Mouse (Mus musculus) embryo, embryonic 11.5 days (tissue): ENCODE measurements around the gene Zfp800.

ENCODE experiments used
- DNase-seq: peaks from one replicate; pipeline ENCODE4 v3.0.0-alpha.2; 2012; ENCODE audit warnings: low read depth, low spot score

Gene Zfp800

GRCm38 (mm10) chr6:28396853-28397457, 850 bp downstream of the Zfp800 start:
- no peak for DNase-seq

GRCm38 (mm10) chr6:28396051-28396852, 1.6 kb downstream of the Zfp800 start:
- DNase-seq: no peak

GRCm38 (mm10) chr6:28389038-28389437, 8.8 kb downstream of the Zfp800 start:
- no peak for DNase-seq

GRCm38 (mm10) chr6:28385169-28385568, 12.6 kb downstream of the Zfp800 start:
- no peak for DNase-seq

- no peak for DNase-seq
Observed at GRCm38 (mm10) chr6:28381983-28382382, 15.8 kb downstream of the Zfp800 start.

GRCm38 (mm10) chr6:28369966-28370683, 27.7 kb downstream of the Zfp800 start:
- DNase-seq: no peak

GRCm38 (mm10) chr6:28367575-28367974, 30.2 kb downstream of the Zfp800 start:
- DNase-seq: no peak

GRCm38 (mm10) chr6:28351066-28351465, 46.7 kb downstream of the Zfp800 start:
- no peak for DNase-seq

GRCm38 (mm10) chr6:28345677-28346076, 52.1 kb downstream of the Zfp800 start:
- DNase-seq: no peak

- DNase-seq: peak; percentile 38
Observed at GRCm38 (mm10) chr6:28345181-28345580, 52.6 kb downstream of the Zfp800 start.

- no peak for DNase-seq
Observed at GRCm38 (mm10) chr6:28342863-28343262, 54.9 kb downstream of the Zfp800 start.

GRCm38 (mm10) chr6:28341174-28341573, 56.6 kb downstream of the Zfp800 start:
- no peak for DNase-seq

- no peak for DNase-seq
Observed at GRCm38 (mm10) chr6:28339410-28339809, 58.4 kb downstream of the Zfp800 start.

- no peak for DNase-seq
Observed at GRCm38 (mm10) chr6:28333696-28334095, 64.1 kb downstream of the Zfp800 start.

GRCm38 (mm10) chr6:28332546-28332945, 65.3 kb downstream of the Zfp800 start:
- DNase-seq: no peak

- no peak for DNase-seq
Observed at GRCm38 (mm10) chr6:28329815-28330214, 68.0 kb downstream of the Zfp800 start.

- DNase-seq: no peak
Observed at GRCm38 (mm10) chr6:28329002-28329596, 68.7 kb downstream of the Zfp800 start.

GRCm38 (mm10) chr6:28326720-28327119, 71.1 kb downstream of the Zfp800 start:
- DNase-seq: no peak

- no peak for DNase-seq
Observed at GRCm38 (mm10) chr6:28322399-28322798, 75.4 kb downstream of the Zfp800 start.

- DNase-seq: no peak
Observed at GRCm38 (mm10) chr6:28319648-28320270, 78.0 kb downstream of the Zfp800 start.

- no peak for DNase-seq
Observed at GRCm38 (mm10) chr6:28318820-28319573, 78.8 kb downstream of the Zfp800 start.
